Mouse (Mus musculus) spleen, adult 2 months (tissue): Measurements from ENCODE around the gene Asgr1.

Experiments
- CTCF ChIP-seq: fragments of 200-500 bp; IDR thresholded peaks from 2 replicates; pipeline ENCODE4 v1.5.1; 2011; ENCODE audit warnings: mild to moderate bottlenecking, inconsistent platforms; ENCODE audit not compliant: insufficient read depth, insufficient read length, insufficient replicate concordance; ENCODE audit errors: extremely low read depth
- POLR2A ChIP-seq: fragments of 200-500 bp; IDR thresholded peaks from 2 replicates; pipeline ENCODE4 v1.6.1; 2011; ENCODE audit warnings: low read depth, low read length, inconsistent platforms

DNA sequence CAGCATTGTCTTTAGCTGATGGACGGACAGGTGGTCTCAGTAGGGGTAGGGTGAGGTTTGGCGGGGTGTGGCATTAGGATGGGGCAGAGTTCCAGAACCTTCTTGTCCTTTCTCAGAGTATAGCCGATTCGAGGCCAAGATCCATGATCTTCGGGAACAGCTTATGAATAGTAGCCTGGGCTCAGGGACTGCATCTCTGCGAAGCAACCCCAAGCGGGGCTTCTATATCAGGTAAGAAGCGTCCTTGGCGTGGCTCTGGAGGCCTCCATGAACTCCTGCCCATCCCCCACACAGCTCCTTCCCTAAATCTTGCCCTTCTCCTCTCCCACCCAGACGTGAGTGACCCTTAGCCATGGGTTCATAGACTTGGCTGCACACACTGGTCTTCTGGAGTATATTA is 14.3 kb upstream of the Asgr1 start:
- TF ChIP-seq CTCF = no peak
- TF ChIP-seq POLR2A = no peak
